Mouse (Mus musculus) forebrain, postnatal 0 days (tissue): ENCODE results near the gene Cend1. TPM values are rescaled to one million over a fixed set of nuclear protein-coding genes. Genes with fewer than 3 reads are reported as not detected.

Experiments
- ATAC-seq: fragments of 200-750 bp; cut with Nextera tagmentation; 2 replicates; pipeline ENCODE4 v1.8.0; 2017; ENCODE audit warnings: mild to moderate bottlenecking, moderate library complexity
- DNase-seq: peaks from one replicate; pipeline ENCODE4 v3.0.0-alpha.2; 2015
- H3K27ac ChIP-seq: fragments of 300-500 bp; sonication (generic); 2 replicates; pipeline ENCODE4 v1.5.1; 2014; ENCODE audit warnings: low read depth, mild to moderate bottlenecking, antibody characterized with exemption, low read length, moderate library complexity, mixed read lengths
- H3K27me3 ChIP-seq: fragments of 300-500 bp; sonication (generic); 2 replicates; pipeline ENCODE4 v1.6.1; 2014; ENCODE audit warnings: mild to moderate bottlenecking, low read length, mixed read lengths; ENCODE audit not compliant: insufficient read depth
- H3K36me3 ChIP-seq: fragments of 300-500 bp; sonication (generic); 2 replicates; pipeline ENCODE4 v1.6.1; 2014; ENCODE audit warnings: mild to moderate bottlenecking, moderate library complexity; ENCODE audit not compliant: insufficient read depth
- H3K4me1 ChIP-seq: fragments of 300-500 bp; sonication (generic); 2 replicates; pipeline ENCODE4 v1.6.1; 2014; ENCODE audit warnings: antibody characterized with exemption; ENCODE audit not compliant: insufficient read depth
- H3K4me2 ChIP-seq: fragments of 300-500 bp; sonication (generic); 2 replicates; pipeline ENCODE4 v1.6.1; 2014; ENCODE audit warnings: low read depth, mild to moderate bottlenecking, moderate library complexity
- H3K4me3 ChIP-seq: fragments of 300-500 bp; sonication (generic); 2 replicates; pipeline ENCODE4 v1.5.1; 2014; ENCODE audit warnings: low read depth, low read length, mixed read lengths
- H3K9ac ChIP-seq: fragments of 300-500 bp; sonication (generic); 2 replicates; pipeline ENCODE4 v1.6.1; 2014; ENCODE audit warnings: mild to moderate bottlenecking
- H3K9me3 ChIP-seq: fragments of 300-500 bp; sonication (generic); 2 replicates; pipeline ENCODE4 v1.6.1; 2016; ENCODE audit warnings: low read length
- CTCF ChIP-seq: sonication (generic); IDR thresholded peaks from 2 replicates; pipeline ENCODE4 v1.5.1; 2016; ENCODE audit warnings: antibody characterized with exemption, control low read depth, low read depth
- WGBS: fragments of 180-500 bp; shearing (Covaris S2); extraction: QIAGEN DNeasy Blood & Tissue Kit; methylation state at CpG from one replicate; pipeline ENCODE4 v1.1.7; 2014; 5-methylcytosine and 5-hydroxymethylcytosine counted together
- polyA plus RNA-seq: library from polyadenylated mRNA; unstranded; fragments of >200 nt; fragmentation: Nextera tagmentation; extraction: Ambion mirVana; gene quantifications from 2 replicates; pipeline ENCODE4 v1.2.1, GENCODE M21; 2015
- total RNA-seq: library from RNA; depleted of rRNA; stranded (reverse); fragments of >200 nt; gene quantifications from 2 replicates; pipeline ENCODE4 v1.2.3, GENCODE M21; 2014

Cend1 gene
- total and polyA plus RNA-seq, 2 experiments from 2014 or later, result 83.3 to 125 TPM

DNA sequence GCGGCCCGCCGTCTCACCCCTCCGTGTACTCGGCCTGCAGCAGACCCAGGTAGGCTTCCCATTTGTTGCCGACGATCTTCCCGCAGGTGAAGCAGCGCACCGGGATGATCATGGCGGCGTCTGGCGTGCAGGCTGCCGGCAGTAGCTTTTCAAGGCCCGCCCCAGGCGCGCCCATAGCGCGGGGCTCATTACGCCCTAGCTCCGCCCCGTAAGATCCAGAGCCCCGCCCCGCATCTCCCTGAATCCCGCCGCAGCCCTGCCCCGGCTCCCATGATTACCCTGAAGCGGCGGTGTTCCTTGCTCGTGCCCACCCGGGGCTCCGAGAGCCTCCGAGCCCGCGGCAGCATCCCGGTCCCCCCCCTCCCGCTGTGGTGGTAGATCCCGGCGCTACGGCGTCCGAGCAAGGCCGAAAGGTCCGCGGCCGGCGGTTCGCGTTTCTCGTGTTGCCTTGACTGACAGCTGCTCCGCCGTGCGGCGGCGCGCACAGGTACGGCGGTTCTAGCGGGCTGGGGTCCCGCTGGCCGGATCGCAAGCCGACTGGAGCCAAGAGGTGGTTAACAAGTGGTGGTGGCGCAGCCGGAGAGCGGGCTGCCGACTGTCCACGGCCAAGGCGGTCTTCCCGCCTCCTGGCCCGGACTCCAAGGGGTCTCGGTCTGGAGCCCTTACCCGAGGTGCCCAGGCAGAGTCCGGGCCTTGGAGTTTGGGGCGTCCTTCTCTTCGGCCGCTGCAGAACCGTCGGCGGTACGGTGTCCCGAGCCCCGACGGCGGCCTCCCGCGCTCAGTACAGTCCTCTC, 45.9 kb upstream of the Cend1 start, which contains the start of the genes Polr2l and Tspan4:
Gene Polr2l (minus strand): TSS at position 122 of the 794 bp plus-strand sequence.
Gene Tspan4 (plus strand): TSS at position 230 of the 794 bp plus-strand sequence.
- Histone ChIP-seq H3K9ac (peak within 1 kb of the TSS; percentile 91), H3K27ac (peak within 1 kb of the TSS; percentile 83), H3K4me3 (peak within 1 kb of the TSS; percentile 69), H3K4me1 (peaks cover 9% of the 10 kb centered on the region), H3K4me2 (peak within 1 kb of the TSS; percentile 71), H3K27me3 (no peaks in the 10 kb centered on the region), H3K9me3 (no peaks in the 10 kb centered on the region), H3K36me3 (peaks cover 17% of the 10 kb centered on the region)
- WGBS, result 1% methylated on average over 86 of the region's 87 CpGs
- ATAC-seq (peak; percentile 93), DNase-seq (peak; percentile 91)
- peak; percentile 33; the same call in 1 of the 2 replicates for TF ChIP-seq CTCF

DNA sequence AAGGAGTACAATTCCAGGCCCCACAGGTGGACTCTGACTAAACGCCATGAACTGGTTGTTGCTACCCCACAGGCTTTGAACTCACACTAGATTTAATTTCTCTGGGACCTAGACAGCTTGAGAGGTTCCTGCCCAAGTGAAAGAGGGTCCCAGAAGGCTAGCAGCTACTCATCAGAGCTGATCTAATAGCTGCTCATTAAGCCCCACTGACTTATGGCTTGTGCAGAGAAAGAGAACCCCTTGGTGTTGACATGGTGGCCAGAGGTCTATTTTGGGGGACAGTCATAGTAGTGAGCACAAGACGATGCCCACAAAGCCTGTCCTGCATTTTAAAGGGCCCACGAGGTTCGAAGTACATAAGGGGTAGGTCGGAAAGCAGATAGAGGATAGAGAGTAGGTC, 44.9 kb upstream of the Cend1 start:
- H3K4me3 ChIP-seq, result peak overlapping the region; percentile 69
- H3K27ac ChIP-seq, result no peak overlapping the region
- peak overlapping the region; percentile 71 for H3K4me2 ChIP-seq
- H3K27me3 ChIP-seq, result no peaks in the 10 kb centered on the region
- H3K36me3 ChIP-seq, result peaks cover 23% of the 10 kb centered on the region
- 9% methylated on average over 5 of the region's 5 CpGs for WGBS
- DNase-seq, result no peak
- H3K4me1 ChIP-seq, result peaks cover 12% of the 10 kb centered on the region
- H3K9ac ChIP-seq, result peak overlapping the region; percentile 91
- TF ChIP-seq CTCF, result no peak
- no peaks in the 10 kb centered on the region for H3K9me3 ChIP-seq
- no peak for ATAC-seq

- Histone ChIP-seq H3K9me3 (no peaks in the 10 kb centered on the region), H3K36me3 (peaks cover 23% of the 10 kb centered on the region), H3K4me1 (peaks cover 22% of the 10 kb centered on the region), H3K27me3 (no peaks in the 10 kb centered on the region), H3K9ac (no peak overlapping the region), H3K4me2 (no peak overlapping the region), H3K4me3 (no peak overlapping the region), H3K27ac (no peak overlapping the region)
- DNase-seq, result no peak
- TF ChIP-seq CTCF, result no peak
- no peak for ATAC-seq
- WGBS, result 88% methylated on average over 6 of the region's 6 CpGs
Measured at GRCm38 (mm10) chr7:141472763-141473162, 43.5 kb upstream of the Cend1 start.

DNA sequence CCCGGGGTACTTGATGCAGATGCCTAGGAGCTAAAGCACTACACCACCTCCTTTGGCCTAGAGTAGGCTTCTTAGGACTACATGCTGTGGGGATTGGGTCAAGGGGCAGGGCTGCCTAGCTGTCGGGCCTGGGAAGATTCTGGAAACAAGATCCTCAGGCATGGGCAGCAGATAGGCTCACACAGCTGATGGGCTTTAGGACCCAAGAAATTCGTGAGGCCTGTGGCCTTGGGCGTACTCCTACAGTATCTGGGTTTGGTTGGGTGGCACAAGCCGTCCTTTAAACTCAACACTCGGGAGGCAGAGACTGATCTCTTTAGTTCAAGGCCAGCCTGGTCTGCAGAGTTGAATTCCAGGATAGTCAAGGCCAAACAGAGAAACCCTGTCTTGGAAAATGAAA, 42.9 kb upstream of the Cend1 start:
- H3K27me3 ChIP-seq, result no peaks in the 10 kb centered on the region
- no peak overlapping the region for H3K4me2 ChIP-seq
- H3K9me3 ChIP-seq, result no peaks in the 10 kb centered on the region
- H3K4me3 ChIP-seq, result no peak overlapping the region
- DNase-seq, result no peak
- WGBS, result 82% methylated on average over 6 of the region's 6 CpGs
- no peak for TF ChIP-seq CTCF
- ATAC-seq, result no peak
- peaks cover 23% of the 10 kb centered on the region for H3K36me3 ChIP-seq
- peaks cover 23% of the 10 kb centered on the region for H3K4me1 ChIP-seq
- H3K9ac ChIP-seq, result no peak overlapping the region
- H3K27ac ChIP-seq, result no peak overlapping the region

DNA sequence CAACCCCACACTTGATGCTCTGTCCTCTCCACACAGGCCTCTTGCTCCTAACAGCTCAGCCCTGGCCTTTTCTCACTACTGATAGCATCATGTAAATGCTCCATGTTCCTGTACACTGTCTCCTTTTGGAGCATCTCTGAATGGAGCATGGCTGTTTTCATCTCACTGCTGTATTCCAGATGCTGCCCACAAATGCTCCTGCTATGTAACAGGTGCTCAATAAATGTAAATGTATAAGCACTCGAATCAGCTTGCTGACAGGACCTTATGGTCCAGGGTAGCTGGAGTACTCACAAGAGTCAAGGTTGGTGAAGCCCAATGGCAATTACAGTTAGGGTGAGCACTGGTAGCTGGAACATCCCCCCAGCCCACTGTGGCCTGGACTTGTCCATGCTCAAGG, 41.9 kb upstream of the Cend1 start:
- 88% methylated on average over 1 of the region's 1 CpGs for WGBS
- H3K27ac ChIP-seq, result no peak overlapping the region
- no peak for TF ChIP-seq CTCF
- no peaks in the 10 kb centered on the region for H3K9me3 ChIP-seq
- peaks cover 28% of the 10 kb centered on the region for H3K4me1 ChIP-seq
- no peak overlapping the region for H3K4me3 ChIP-seq
- ATAC-seq, result no peak
- no peak overlapping the region for H3K4me2 ChIP-seq
- DNase-seq, result no peak
- no peak overlapping the region for H3K9ac ChIP-seq
- peaks cover under 1% of the 10 kb centered on the region; the same call in 1 of the 2 replicates for H3K27me3 ChIP-seq
- H3K36me3 ChIP-seq, result peaks cover 23% of the 10 kb centered on the region

DNA sequence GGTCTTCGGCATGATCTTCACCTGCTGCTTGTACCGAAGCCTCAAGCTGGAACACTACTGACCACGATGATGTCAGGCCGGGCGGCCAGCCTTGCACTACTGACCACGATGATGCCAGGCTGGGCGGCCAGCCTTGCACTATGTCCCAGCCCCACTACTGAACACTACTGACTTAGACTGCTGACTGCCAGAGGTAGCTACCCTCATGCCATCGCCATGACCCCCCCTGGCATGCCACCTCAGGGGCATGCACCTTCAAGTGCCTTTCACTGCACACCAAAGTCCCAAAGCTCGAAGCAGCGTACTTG, 41.3 kb upstream of the Cend1 start:
- DNase-seq (no peak), ATAC-seq (no peak)
- no peak overlapping the region for H3K4me3 ChIP-seq
- peaks cover 7% of the 10 kb centered on the region for H3K27me3 ChIP-seq
- no peak for TF ChIP-seq CTCF
- peaks cover 23% of the 10 kb centered on the region for H3K36me3 ChIP-seq
- 94% methylated on average over 10 of the region's 10 CpGs for WGBS
- H3K4me1 ChIP-seq, result peaks cover 28% of the 10 kb centered on the region
- no peaks in the 10 kb centered on the region for H3K9me3 ChIP-seq
- H3K4me2 ChIP-seq, result no peak overlapping the region
- H3K9ac ChIP-seq, result no peak overlapping the region
- H3K27ac ChIP-seq, result no peak overlapping the region

- H3K4me1 ChIP-seq, result peaks cover 28% of the 10 kb centered on the region
- DNase-seq (no peak), ATAC-seq (no peak)
- H3K9ac ChIP-seq, result no peak overlapping the region
- peaks cover 12% of the 10 kb centered on the region for H3K27me3 ChIP-seq
- peak overlapping the region; percentile 72; the same call in 1 of the 2 replicates for H3K4me2 ChIP-seq
- peak overlapping the region; percentile 9; the same call in 1 of the 2 replicates for H3K27ac ChIP-seq
- peaks cover 23% of the 10 kb centered on the region for H3K36me3 ChIP-seq
- no peak overlapping the region for H3K4me3 ChIP-seq
- WGBS, result 90% methylated on average over 18 of the region's 18 CpGs
- no peak for TF ChIP-seq CTCF
- H3K9me3 ChIP-seq, result no peaks in the 10 kb centered on the region
Measured at GRCm38 (mm10) chr7:141469901-141470636, 40.8 kb upstream of the Cend1 start.
